In the genomic region with DNA sequence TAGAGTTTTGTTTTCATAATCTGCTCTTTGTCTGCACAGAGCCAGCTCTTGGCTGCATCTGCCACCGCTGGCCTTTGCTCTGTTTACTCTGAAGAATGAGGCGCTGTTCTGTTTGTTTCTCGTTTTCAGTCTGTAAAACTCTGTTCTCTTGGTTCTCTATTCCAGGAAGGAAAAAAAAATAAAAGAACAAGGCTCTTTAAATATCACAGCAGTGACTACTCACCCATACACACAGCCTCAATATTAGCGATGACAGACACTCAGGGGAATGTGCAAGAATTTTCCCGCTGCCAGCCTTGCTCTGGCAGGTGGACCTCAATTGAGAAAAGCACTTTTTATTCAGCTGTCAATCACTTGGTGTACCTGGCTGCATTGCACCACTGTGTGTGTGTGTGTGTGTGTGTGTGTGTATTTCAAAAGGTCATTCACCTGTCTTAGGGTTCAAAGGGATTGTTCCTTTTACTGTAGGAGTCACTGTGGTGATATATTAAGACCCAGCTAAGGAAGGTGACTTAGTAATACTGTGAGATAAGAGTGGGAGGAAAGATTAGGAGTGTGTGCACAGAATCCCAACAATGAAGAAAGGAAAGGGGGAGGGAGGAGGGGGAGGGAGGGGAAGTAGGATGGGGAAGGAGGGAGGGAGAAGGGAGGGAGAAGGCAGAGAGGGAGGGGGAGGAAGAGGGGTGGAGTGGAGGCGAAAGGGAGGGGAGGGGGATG, we compare ENCODE assay signal across 9 mouse cellular contexts. TPM values are rescaled to one million over a fixed set of nuclear protein-coding genes. Genes with fewer than 3 reads are reported as not detected.
DNase-seq lines count a peak whose midpoint lies in the region; ATAC-seq and TF ChIP-seq lines count a peak whose summit lies in the region.
"Had no signal": no experiment of that assay in that cellular context is flagged by ENCODE, and none has a peak within 500 bp of the region (broad histone marks: within the 10 kb centered on the region; RNA-seq: fewer than 3 reads in every experiment).

No protein-coding gene starts in this region.

- intact Hi-C loops in gastrocnemius, postnatal 14 days (cut with DNase I; ENCODE audit: low total_unique reads), result no loop called here

- no peak overlapping the region for H3K4me3 ChIP-seq in forebrain, postnatal 0 days (ENCODE audit: low read depth, low read length)
- no peak overlapping the region for H3K4me3 ChIP-seq in liver, embryonic 15.5 days (replicated peaks)
- H3K4me3 ChIP-seq: limb, embryonic 15.5 days had no signal

- no peak overlapping the region for H3K9ac ChIP-seq in forebrain, postnatal 0 days
- no peak overlapping the region for H3K9ac ChIP-seq in liver, embryonic 15.5 days
- H3K9ac ChIP-seq: limb, embryonic 15.5 days had no signal

- DNase-seq in gastrocnemius, postnatal 14 days, result peak; percentile 37
- no peak for DNase-seq in gastrocnemius, postnatal 4 days (ENCODE audit: low spot score in 2 of 2)
- peak; percentile 37 for DNase-seq in 3134 (ENCODE audit: extremely low read depth, insufficient read length, low spot score)
- no peak for DNase-seq in forebrain, postnatal 0 days
- peak; percentile 69 for DNase-seq in yolk sac, embryonic 10.5 days (ENCODE audit: low spot score)
- no peak for DNase-seq in spleen, postnatal 4 days (ENCODE audit: low spot score in 2 of 2)
- DNase-seq in thymus, postnatal 25 days, result no peak

- H3K9me3 ChIP-seq in forebrain, postnatal 0 days (ENCODE audit: low read length), result no peaks in the 10 kb centered on the region
- H3K9me3 ChIP-seq in liver, embryonic 15.5 days (replicated peaks), result no peaks in the 10 kb centered on the region
- H3K9me3 ChIP-seq: limb, embryonic 15.5 days had no signal

- H3K27ac ChIP-seq in forebrain, postnatal 0 days (ENCODE audit: low read depth, low read length), result no peak overlapping the region
- H3K27ac ChIP-seq in liver, embryonic 15.5 days (replicated peaks), result peak overlapping the region; percentile 64
- H3K27ac ChIP-seq: limb, embryonic 15.5 days had no signal

- H3K27me3 ChIP-seq in forebrain, postnatal 0 days (ENCODE audit: insufficient read depth, low read length), result no peaks in the 10 kb centered on the region
- peaks cover 35% of the 10 kb centered on the region for H3K27me3 ChIP-seq in liver, embryonic 15.5 days
- H3K27me3 ChIP-seq: limb, embryonic 15.5 days had no signal

- TF ChIP-seq CTCF in forebrain, postnatal 0 days (IDR thresholded peaks at IDR 0.05; ENCODE audit: low read depth), result no peak

- ATAC-seq in forebrain, postnatal 0 days, result peak; percentile 45; the same call in 1 of the 2 replicates
- ATAC-seq in liver, embryonic 15.5 days (ENCODE audit: insufficient read depth), result peak; percentile 46

- WGBS in forebrain, postnatal 0 days, result 6% methylated on average over 6 of the region's 6 CpGs
- WGBS in liver, embryonic 15.5 days (ENCODE audit: insufficient replicate concordance), result 26% methylated on average over 6 of the region's 6 CpGs

- H3K36me3 ChIP-seq in forebrain, postnatal 0 days (ENCODE audit: insufficient read depth), result no peaks in the 10 kb centered on the region
- H3K36me3 ChIP-seq in liver, embryonic 15.5 days (replicated peaks), result no peaks in the 10 kb centered on the region
- H3K36me3 ChIP-seq: limb, embryonic 15.5 days had no signal

- no peak overlapping the region for H3K4me2 ChIP-seq in forebrain, postnatal 0 days (ENCODE audit: low read depth)
- peak overlapping the region; percentile 10; the same call in 1 of the 2 replicates for H3K4me2 ChIP-seq in liver, embryonic 15.5 days
- H3K4me2 ChIP-seq: limb, embryonic 15.5 days had no signal

- no peaks in the 10 kb centered on the region for H3K4me1 ChIP-seq in forebrain, postnatal 0 days (ENCODE audit: insufficient read depth)
- H3K4me1 ChIP-seq in liver, embryonic 15.5 days (replicated peaks), result peaks cover 35% of the 10 kb centered on the region

RNA-seq across cellular contexts. Expression of a gene that starts 42.7 kb away (rescaled TPM):
- total RNA-seq in gastrocnemius, postnatal 14 days (2021), result 10 to 100 TPM in 1 of 2 experiments, 1 to 10 TPM in 1; 7.9 to 12.3 TPM
- total RNA-seq in gastrocnemius, postnatal 4 days (2021), result 10 to 100 TPM; 15.8 to 16.5 TPM
- 28.2 and 37.3 TPM in 2 replicates for total RNA-seq in forebrain, postnatal 0 days (2014; rRNA removed)
- 5.5 and 7.6 TPM in 2 replicates for polyA plus RNA-seq in forebrain, postnatal 0 days (2015; fragmentation: Nextera tagmentation; extraction: Ambion mirVana)
- polyA plus RNA-seq in liver, embryonic 15.5 days (2015; fragmentation: Nextera tagmentation; extraction: Ambion mirVana), result 4.0 and 5.2 TPM in 2 replicates

Comparison
In these comparisons a context has a peak if more than half of its experiments do, and no peak if none do; other contexts are left out.
1. DNase-seq: peak in gastrocnemius, postnatal 14 days (single experiment), 3134 (single experiment) and yolk sac, embryonic 10.5 days (single experiment); none in gastrocnemius, postnatal 4 days (0 of 2), forebrain, postnatal 0 days (single experiment), spleen, postnatal 4 days (0 of 2) and thymus, postnatal 25 days (single experiment).